Mouse (Mus musculus): ENCODE results near the gene Serac1.

- TF ChIP-seq EP300 (IDR thresholded peaks at IDR 0.05; ENCODE audit: insufficient read depth, low read depth, low read length) (no peak), POLR2A (IDR thresholded peaks at IDR 0.05; ENCODE audit: insufficient read depth, low read depth, low read length) (no peak), CTCF (IDR thresholded peaks at IDR 0.05) (no peak)
These were observed 12.1 kb upstream of the Serac1 start for GRCm38 (mm10) chr17:6091604-6092003.
